In the genomic region with DNA sequence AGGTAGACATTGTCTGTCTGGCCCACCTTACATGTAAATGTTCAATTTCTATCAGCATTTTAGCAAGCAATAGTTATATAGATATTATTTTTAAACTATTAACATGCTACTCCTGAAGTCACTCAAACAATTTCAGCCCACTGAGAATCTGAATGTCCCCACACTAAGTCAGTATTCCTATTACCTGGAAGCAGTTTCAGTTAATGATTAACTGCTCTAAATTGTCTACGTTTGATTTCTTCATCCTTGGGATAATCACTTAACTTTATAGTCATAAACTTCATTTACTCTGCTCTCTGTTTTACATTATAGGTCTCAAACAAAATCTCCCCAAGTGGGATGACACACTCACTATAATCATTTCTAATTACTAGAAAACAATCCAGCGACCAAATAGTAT, we compare ENCODE assay signal across 21 mouse cellular contexts. TPM values are rescaled to one million over a fixed set of nuclear protein-coding genes. Genes with fewer than 3 reads are reported as not detected.
A peak's percentile ranks its signal among the peaks of the same experiment; 100 is the strongest.
DNase-seq lines count a peak whose midpoint lies in the region; ATAC-seq and TF ChIP-seq lines count a peak whose summit lies in the region.
"Had no signal": no experiment of that assay in that cellular context is flagged by ENCODE, and none has a peak within 500 bp of the region (broad histone marks: within the 10 kb centered on the region; RNA-seq: fewer than 3 reads in every experiment).

No protein-coding gene starts in this region.

- H3K27ac ChIP-seq in intestine, embryonic 15.5 days: no peak overlapping the region
- H3K27ac ChIP-seq in intestine, postnatal 0 days (ENCODE audit: low read depth, low read length): no peak overlapping the region
- no peak overlapping the region for H3K27ac ChIP-seq in midbrain, embryonic 11.5 days (ENCODE audit: low read depth, low read length)
- no peak overlapping the region for H3K27ac ChIP-seq in midbrain, embryonic 15.5 days
- no peak overlapping the region for H3K27ac ChIP-seq in intestine, embryonic 16.5 days (ENCODE audit: low read length)

- 66% methylated on average over 2 of the region's 2 CpGs for whole genome bisulfite sequencing in intestine, embryonic 15.5 days
- WGBS in intestine, postnatal 0 days: 38% methylated on average over 2 of the region's 2 CpGs
- 88% methylated on average over 2 of the region's 2 CpGs for WGBS in midbrain, embryonic 11.5 days
- 90% methylated on average over 2 of the region's 2 CpGs for WGBS in midbrain, embryonic 15.5 days
- WGBS in intestine, embryonic 16.5 days: 58% methylated on average over 2 of the region's 2 CpGs

- H3K4me3 ChIP-seq in intestine, embryonic 15.5 days (replicated peaks): no peak overlapping the region
- H3K4me3 ChIP-seq in intestine, postnatal 0 days (ENCODE audit: low read depth, low read length): no peak overlapping the region
- H3K4me3 ChIP-seq in midbrain, embryonic 11.5 days (ENCODE audit: low read depth, low read length): no peak overlapping the region
- H3K4me3 ChIP-seq in midbrain, embryonic 15.5 days: no peak overlapping the region
- H3K4me3 ChIP-seq in intestine, embryonic 16.5 days (ENCODE audit: low read length): no peak overlapping the region

- DNase-seq in midbrain, embryonic 11.5 days (ENCODE audit: low spot score, missing footprints): peak; percentile 23
- DNase-seq: adrenal gland, adult 2 months; adrenal gland, adult 8-10 months; adrenal gland, postnatal 10 days; adrenal gland, postnatal 14 days; adrenal gland, postnatal 25 days; adrenal gland, postnatal 36 days; B cell, adult 2 months; cerebellum, adult 11 months; cerebellum, adult 11-12 months; cerebellum, adult 18-20 months had no signal

- no peaks in the 10 kb centered on the region for H3K27me3 ChIP-seq in intestine, embryonic 15.5 days (replicated peaks)
- H3K27me3 ChIP-seq in intestine, postnatal 0 days (replicated peaks; ENCODE audit: control insufficient read depth, insufficient read depth, low read length): no peaks in the 10 kb centered on the region
- no peaks in the 10 kb centered on the region for H3K27me3 ChIP-seq in midbrain, embryonic 11.5 days (ENCODE audit: control insufficient read depth, insufficient read depth, low read length)
- H3K27me3 ChIP-seq in midbrain, embryonic 15.5 days (replicated peaks): no peaks in the 10 kb centered on the region
- no peaks in the 10 kb centered on the region for H3K27me3 ChIP-seq in intestine, embryonic 16.5 days (replicated peaks; ENCODE audit: control insufficient read depth, insufficient read depth, low read length)
- H3K27me3 ChIP-seq: CH12.LX, Patski had no signal

- no peak for TF ChIP-seq CTCF in intestine, postnatal 0 days (IDR thresholded peaks at IDR 0.05; ENCODE audit: low read depth)

- H3K9me3 ChIP-seq in intestine, embryonic 15.5 days: no peaks in the 10 kb centered on the region
- no peaks in the 10 kb centered on the region for H3K9me3 ChIP-seq in intestine, postnatal 0 days (ENCODE audit: control insufficient read depth)
- H3K9me3 ChIP-seq in midbrain, embryonic 11.5 days (ENCODE audit: control insufficient read depth, low read length): no peaks in the 10 kb centered on the region
- no peaks in the 10 kb centered on the region for H3K9me3 ChIP-seq in midbrain, embryonic 15.5 days
- no peaks in the 10 kb centered on the region for H3K9me3 ChIP-seq in intestine, embryonic 16.5 days (ENCODE audit: control insufficient read depth, low read length)
- H3K9me3 ChIP-seq: G1E had no signal

- no peak overlapping the region for H3K9ac ChIP-seq in intestine, embryonic 15.5 days
- H3K9ac ChIP-seq in intestine, postnatal 0 days (ENCODE audit: low read depth, low read length): no peak overlapping the region
- H3K9ac ChIP-seq in midbrain, embryonic 11.5 days (ENCODE audit: low read length): no peak overlapping the region
- no peak overlapping the region for H3K9ac ChIP-seq in midbrain, embryonic 15.5 days
- H3K9ac ChIP-seq in intestine, embryonic 16.5 days (ENCODE audit: low read depth, low read length): no peak overlapping the region

- H3K36me3 ChIP-seq in intestine, embryonic 15.5 days: no peaks in the 10 kb centered on the region
- peaks cover 12% of the 10 kb centered on the region for H3K36me3 ChIP-seq in intestine, postnatal 0 days (ENCODE audit: control insufficient read depth, insufficient read depth)
- no peaks in the 10 kb centered on the region for H3K36me3 ChIP-seq in midbrain, embryonic 11.5 days (ENCODE audit: control insufficient read depth, insufficient read depth, low read length)
- peaks cover 20% of the 10 kb centered on the region for H3K36me3 ChIP-seq in midbrain, embryonic 15.5 days (replicated peaks)
- H3K36me3 ChIP-seq in intestine, embryonic 16.5 days (ENCODE audit: control insufficient read depth, insufficient read depth, low read length): peaks cover 6% of the 10 kb centered on the region; the same call in 1 of the 2 replicates

- H3K4me1 ChIP-seq in intestine, embryonic 15.5 days (replicated peaks): no peaks in the 10 kb centered on the region
- H3K4me1 ChIP-seq in intestine, postnatal 0 days (replicated peaks; ENCODE audit: control insufficient read depth, insufficient read depth, low read length): no peaks in the 10 kb centered on the region
- no peaks in the 10 kb centered on the region for H3K4me1 ChIP-seq in midbrain, embryonic 11.5 days (ENCODE audit: control insufficient read depth, insufficient read depth, low read length)
- H3K4me1 ChIP-seq in midbrain, embryonic 15.5 days: no peaks in the 10 kb centered on the region
- no peaks in the 10 kb centered on the region for H3K4me1 ChIP-seq in intestine, embryonic 16.5 days (ENCODE audit: control insufficient read depth, insufficient read depth, low read length)

- no peak overlapping the region for H3K4me2 ChIP-seq in intestine, embryonic 15.5 days (replicated peaks)
- no peak overlapping the region for H3K4me2 ChIP-seq in intestine, postnatal 0 days (replicated peaks; ENCODE audit: low read depth)
- H3K4me2 ChIP-seq in midbrain, embryonic 11.5 days: no peak overlapping the region
- H3K4me2 ChIP-seq in midbrain, embryonic 15.5 days: no peak overlapping the region
- H3K4me2 ChIP-seq in intestine, embryonic 16.5 days (ENCODE audit: low read depth, low read length): no peak overlapping the region

- peak; percentile 73 for ATAC-seq in intestine, embryonic 15.5 days
- ATAC-seq in intestine, postnatal 0 days: no peak
- ATAC-seq in midbrain, embryonic 11.5 days (ENCODE audit: low FRiP score): no peak
- no peak for ATAC-seq in midbrain, embryonic 15.5 days (replicated peaks)
- peak; percentile 68 for ATAC-seq in intestine, embryonic 16.5 days
- no peak for ATAC-seq in frontal cortex, adult (ENCODE audit: low TSS enrichment)
- ATAC-seq: activated CD4-positive, CD25-positive, alpha-beta regulatory T cell, adult 4 months; CD4-positive, CD25-positive, alpha-beta regulatory T cell, adult 4 months; Patski had no signal

RNA-seq across cellular contexts. Expression of gene Mycbp2, which starts 60.0 kb away (rescaled TPM):
- 16.9 and 18.9 TPM in 2 replicates for polyA plus RNA-seq in intestine, embryonic 15.5 days (2015; fragmentation: Nextera tagmentation; extraction: Ambion mirVana)
- 12.4 and 15.9 TPM in 2 replicates for polyA plus RNA-seq in intestine, postnatal 0 days (2015; fragmentation: Nextera tagmentation; extraction: Ambion mirVana)
- polyA plus RNA-seq in midbrain, embryonic 11.5 days (2014; fragmentation: Nextera tagmentation; extraction: Ambion mirVana): 24.8 and 25.7 TPM in 2 replicates
- 60.6 and 65.8 TPM in 2 replicates for polyA plus RNA-seq in midbrain, embryonic 15.5 days (2015; fragmentation: Nextera tagmentation; extraction: Ambion mirVana)
- 12.9 TPM in 2 replicates for polyA plus RNA-seq in intestine, embryonic 16.5 days (2015; fragmentation: Nextera tagmentation; extraction: Ambion mirVana)

Comparison
In these comparisons a context has a peak if more than half of its experiments do, and no peak if none do; other contexts are left out.
1. ATAC-seq: peak in intestine, embryonic 15.5 days (single experiment) and intestine, embryonic 16.5 days (single experiment); none in intestine, postnatal 0 days (single experiment), midbrain, embryonic 11.5 days (single experiment), midbrain, embryonic 15.5 days (single experiment) and frontal cortex, adult (single experiment).